Mouse (Mus musculus) small intestine, adult 2 months (tissue): ENCODE data around the gene Itprid1.

Experiments used
- CTCF ChIP-seq: fragments of 200-500 bp; IDR thresholded peaks from 2 replicates; pipeline ENCODE4 v1.5.1; 2012; ENCODE audit warnings: low read depth, mild to moderate bottlenecking, control low read depth, inconsistent platforms, low read length, moderate library complexity, mixed read lengths; ENCODE audit not compliant: insufficient replicate concordance, insufficient read length; ENCODE audit errors: extremely low read depth
- POLR2A ChIP-seq: fragments of 200-500 bp; IDR thresholded peaks from 2 replicates; pipeline ENCODE4 v1.6.1; 2012; ENCODE audit warnings: low read depth, mild to moderate bottlenecking, control low read depth, inconsistent platforms, low read length, moderate library complexity

- TF ChIP-seq POLR2A: no peak
- no peak for TF ChIP-seq CTCF
Observed at GRCm38 (mm10) chr6:55836650-55837320, at the start of gene Itprid1.
